Mouse (Mus musculus) fibroblast of lung, adult 2 months (primary cell): Measurements from ENCODE around the gene Dhx36.

Experiments
- DNase-seq: peaks from one replicate; pipeline ENCODE4 v3.0.0-alpha.2; 2011; ENCODE audit warnings: low read depth

Dhx36 gene

DNA sequence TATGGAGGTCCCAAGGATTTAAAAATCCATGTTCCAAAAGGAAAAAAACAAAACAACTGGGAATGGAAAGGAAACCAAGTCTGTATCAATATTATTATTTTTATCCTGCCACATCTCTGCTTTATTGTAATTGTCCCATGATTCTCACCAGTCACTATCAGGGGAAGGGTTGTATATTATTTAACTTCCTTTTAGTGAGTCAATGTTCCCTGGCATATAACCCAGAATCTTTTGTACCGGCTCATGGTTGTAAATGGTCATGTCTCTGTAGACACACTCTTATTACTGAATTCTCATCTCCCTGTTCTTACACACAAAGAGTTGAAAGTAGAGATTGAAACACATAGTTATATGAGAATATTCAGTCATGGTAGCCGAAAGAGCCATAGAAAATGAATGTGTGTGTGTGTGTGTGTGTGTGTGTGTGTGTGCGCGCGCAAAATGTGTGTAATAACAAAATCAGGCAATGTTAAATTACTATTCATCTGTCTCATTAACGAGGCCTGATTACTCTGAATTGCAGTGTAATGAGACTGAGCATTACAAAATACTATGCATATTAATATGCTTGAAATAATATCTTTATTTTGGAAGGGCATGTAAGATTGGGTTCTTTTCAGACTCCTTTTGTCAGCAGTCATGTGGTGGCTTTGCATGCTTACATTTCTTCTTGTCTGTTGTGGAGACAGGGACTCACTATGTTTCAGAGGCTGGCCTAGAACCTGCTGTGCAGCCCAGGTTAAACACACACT, 88.2 kb downstream of the Dhx36 start:
- no peak for DNase-seq
